Mouse (Mus musculus): ENCODE results near the gene Mmp24.

The Mmp24 gene

DNA sequence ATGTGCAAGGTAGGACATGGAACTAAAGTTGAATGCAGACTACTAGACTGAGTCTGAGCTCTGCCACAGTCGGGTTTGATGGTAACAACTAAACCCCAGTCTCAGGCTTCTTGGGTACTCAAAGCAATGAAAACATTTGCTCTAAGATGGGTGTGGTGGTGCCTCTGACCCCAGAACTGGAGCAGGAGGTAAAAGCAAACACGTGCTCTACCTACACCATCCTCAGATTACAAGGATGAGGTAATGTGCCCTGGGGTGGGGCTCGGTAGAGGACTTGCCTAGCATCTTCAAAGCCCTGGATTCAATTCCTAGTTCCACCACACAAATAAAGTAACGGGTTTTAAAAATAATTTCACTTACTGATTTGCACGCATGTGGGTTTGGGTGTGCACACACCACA, 77.4 kb downstream of the Mmp24 start:
- no peak for DNase-seq (ENCODE audit: low read depth, low spot score)

DNA sequence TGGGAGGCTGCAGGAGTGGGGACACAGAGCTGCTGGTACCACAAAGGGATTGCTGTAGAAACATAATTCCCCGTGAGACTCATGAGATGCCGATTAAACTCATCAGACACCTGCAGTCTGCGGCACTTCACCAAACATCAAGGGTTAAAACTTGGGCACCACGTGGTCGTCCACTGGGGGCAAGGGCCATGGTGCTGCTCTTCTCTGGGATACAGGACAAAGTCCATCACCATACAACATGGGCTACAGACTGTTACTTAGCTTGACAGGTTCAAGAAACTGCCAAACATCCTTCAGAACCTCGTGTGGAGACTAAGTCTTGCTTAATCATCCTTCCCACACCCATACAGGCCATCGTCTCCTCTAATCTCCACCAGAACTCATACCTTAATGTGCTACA, 85.0 kb downstream of the Mmp24 start:
- DNase-seq (ENCODE audit: low read depth, low spot score): no peak

DNA sequence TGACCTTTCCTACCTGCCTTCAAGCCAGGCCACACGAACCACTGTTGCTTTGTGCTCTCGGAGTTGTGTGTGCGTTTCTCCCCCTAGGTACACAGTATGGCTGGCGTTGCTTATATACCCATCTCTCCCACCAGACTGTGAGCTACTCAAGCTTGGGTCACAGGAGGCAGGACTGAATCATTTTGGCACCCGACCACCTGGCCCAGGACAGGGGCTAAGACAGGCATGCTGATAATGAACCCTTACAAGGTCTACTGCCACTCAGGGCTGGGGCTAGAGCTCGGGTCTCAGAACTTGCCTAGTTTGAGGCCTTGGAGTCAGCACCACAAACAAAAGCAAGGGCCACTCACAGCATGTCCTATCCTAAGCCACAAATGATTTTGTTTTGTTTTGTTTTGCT, 86.4 kb downstream of the Mmp24 start:
- no peak for DNase-seq (ENCODE audit: low read depth, low spot score)

DNA sequence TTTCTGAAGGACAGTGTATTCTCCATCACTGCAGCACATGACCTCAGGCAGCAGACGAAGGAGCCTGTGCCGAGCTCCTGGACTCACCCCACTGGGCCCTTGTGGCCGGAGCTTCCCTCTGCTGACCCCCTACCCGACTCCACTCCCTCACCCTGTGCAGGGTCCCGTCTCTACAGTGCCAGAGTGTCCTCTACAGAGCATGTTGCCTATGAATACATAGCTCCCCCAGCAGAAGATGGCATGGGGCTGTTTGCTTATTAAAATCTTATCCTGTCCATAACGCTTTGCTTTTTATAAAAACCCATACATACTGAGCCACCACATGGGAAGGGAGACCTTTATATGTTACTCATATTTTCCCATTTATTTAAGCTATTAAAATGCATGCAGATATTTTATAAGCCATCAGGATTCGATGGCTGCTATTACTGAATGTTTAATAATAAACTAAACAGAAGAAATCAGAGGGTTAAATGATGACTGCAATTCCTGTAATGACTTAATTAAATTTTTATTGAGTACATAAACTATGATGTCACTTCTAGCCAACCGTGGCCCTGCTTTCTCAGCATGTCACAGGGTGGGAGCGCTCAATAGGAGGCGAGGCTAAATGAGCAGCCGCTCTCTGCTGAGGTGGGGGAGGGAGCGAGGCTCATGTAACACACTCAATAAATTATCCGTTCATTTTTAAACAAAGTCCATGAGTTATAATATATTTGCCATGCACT, 87.6 kb downstream of the Mmp24 start:
- DNase-seq (ENCODE audit: low read depth, low spot score): no peak

DNA sequence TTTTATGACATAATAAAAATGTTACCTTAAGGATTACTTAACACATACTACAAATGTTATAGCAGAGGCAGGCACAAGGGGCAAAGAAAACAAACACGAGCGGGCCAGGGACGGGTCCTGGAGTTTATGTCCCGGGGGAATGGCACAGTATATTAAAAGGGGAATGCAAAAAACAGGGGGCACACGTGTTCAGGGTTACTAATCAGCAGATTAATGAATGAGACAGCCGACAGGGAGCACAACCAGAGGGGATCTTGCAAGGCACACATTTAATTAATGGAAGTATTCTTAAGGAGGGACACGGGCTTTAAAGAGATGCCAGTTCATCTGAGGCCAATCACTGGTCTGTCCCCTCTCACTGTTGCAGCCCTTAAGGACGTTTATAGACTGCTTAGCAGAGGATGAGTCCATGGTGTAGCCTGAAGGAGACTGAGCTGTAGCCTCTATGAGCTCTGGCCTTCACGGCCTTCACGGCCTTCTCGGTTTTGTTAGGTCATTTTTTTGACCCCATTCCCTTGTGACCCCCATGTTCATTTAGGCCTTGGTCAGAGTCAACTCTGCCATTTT, 88.2 kb downstream of the Mmp24 start:
- DNase-seq (ENCODE audit: low read depth, low spot score): no peak
